Mouse (Mus musculus) forebrain, embryonic 11.5 days (tissue): ENCODE measurements around the gene Dhx38. TPM values are rescaled to one million over a fixed set of nuclear protein-coding genes. Genes with fewer than 3 reads are reported as not detected.

ENCODE experiments used
- ATAC-seq: fragments of 200-750 bp; cut with Nextera tagmentation; replicated peaks from 2 replicates; pipeline ENCODE4 v1.8.0; 2017; ENCODE audit warnings: moderate TSS enrichment; ENCODE audit not compliant: low FRiP score
- DNase-seq: peaks from one replicate; pipeline ENCODE4 v3.0.0-alpha.2; 2017; ENCODE audit warnings: low spot score
- H3K27ac ChIP-seq: fragments of 300-500 bp; sonication (generic); 2 replicates; pipeline ENCODE4 v1.5.1; 2014; ENCODE audit warnings: low read depth, low read length
- H3K27me3 ChIP-seq: fragments of 300-500 bp; sonication (generic); 2 replicates; pipeline ENCODE4 v1.6.1; 2014; ENCODE audit warnings: mild to moderate bottlenecking, low read length, mixed read lengths; ENCODE audit not compliant: control insufficient read depth, insufficient read depth
- H3K36me3 ChIP-seq: fragments of 300-500 bp; sonication (generic); 2 replicates; pipeline ENCODE4 v1.6.1; 2014; ENCODE audit warnings: mild to moderate bottlenecking, low read length, moderate library complexity, mixed read lengths; ENCODE audit not compliant: control insufficient read depth, insufficient read depth
- H3K4me1 ChIP-seq: fragments of 300-500 bp; sonication (generic); replicated peaks from 2 replicates; pipeline ENCODE4 v1.6.1; 2014; ENCODE audit warnings: low read length, mixed read lengths; ENCODE audit not compliant: control insufficient read depth, insufficient read depth
- H3K4me2 ChIP-seq: fragments of 300-500 bp; sonication (generic); 2 replicates; pipeline ENCODE4 v1.6.1; 2014; ENCODE audit warnings: low read depth, mild to moderate bottlenecking, low read length, moderate library complexity, mixed read lengths; ENCODE audit not compliant: severe bottlenecking
- H3K4me3 ChIP-seq: fragments of 300-500 bp; sonication (generic); 2 replicates; pipeline ENCODE4 v1.5.1; 2014; ENCODE audit warnings: low read depth, low read length
- H3K9ac ChIP-seq: fragments of 300-500 bp; sonication (generic); 2 replicates; pipeline ENCODE4 v1.6.1; 2014; ENCODE audit warnings: low read length
- H3K9me3 ChIP-seq: fragments of 300-500 bp; sonication (generic); 2 replicates; pipeline ENCODE4 v1.6.1; 2016; ENCODE audit warnings: low read length, mixed read lengths; ENCODE audit not compliant: control insufficient read depth
- WGBS: fragments of 180-500 bp; shearing (Covaris S2); extraction: QIAGEN DNeasy Blood & Tissue Kit; methylation state at CpG from one replicate; pipeline ENCODE4 v1.1.7; 2014; 5-methylcytosine and 5-hydroxymethylcytosine counted together
- polyA plus RNA-seq: library from polyadenylated mRNA; unstranded; fragments of >200 nt; fragmentation: Nextera tagmentation; extraction: Ambion mirVana; gene quantifications from 2 replicates; pipeline ENCODE4 v1.2.1, GENCODE M21; 2014

The Dhx38 gene
- polyA plus RNA-seq: 28.4 and 30.6 TPM in 2 replicates

GRCm38 (mm10) chr8:109565498-109566333 is at the start of gene Dhx38, which contains the start of gene Txnl4b:
Gene Dhx38, minus strand, starts transcription at chr8:109565861.
Gene Txnl4b, plus strand, starts transcription at chr8:109565892.
- no peaks in the 10 kb centered on the region; the same call in 1 of the 2 replicates for H3K36me3 ChIP-seq
- DNase-seq: peak; percentile 96
- H3K9me3 ChIP-seq: no peaks in the 10 kb centered on the region
- H3K27ac ChIP-seq: peak within 1 kb of the TSS; percentile 82
- H3K4me2 ChIP-seq: peak within 1 kb of the TSS; percentile 88
- WGBS: under 1% methylated on average over 52 of the region's 52 CpGs
- H3K4me3 ChIP-seq: peak within 1 kb of the TSS; percentile 91
- H3K4me1 ChIP-seq: peaks cover 10% of the 10 kb centered on the region; the same call in 1 of the 2 replicates
- H3K9ac ChIP-seq: peak within 1 kb of the TSS; percentile 90
- H3K27me3 ChIP-seq: no peaks in the 10 kb centered on the region
- peak; percentile 99 for ATAC-seq

- no peaks in the 10 kb centered on the region for H3K36me3 ChIP-seq
- H3K4me3 ChIP-seq: no peak within 1 kb of the TSS
- H3K9me3 ChIP-seq: no peaks in the 10 kb centered on the region
- H3K27ac ChIP-seq: no peak within 1 kb of the TSS
- 67% methylated on average over 27 of the region's 27 CpGs for WGBS
- no peak for ATAC-seq
- no peaks in the 10 kb centered on the region for H3K27me3 ChIP-seq
- no peaks in the 10 kb centered on the region for H3K4me1 ChIP-seq
- DNase-seq: no peak
- H3K9ac ChIP-seq: no peak within 1 kb of the TSS
- H3K4me2 ChIP-seq: no peak within 1 kb of the TSS
These were observed 48.9 kb upstream of the Dhx38 start, which contains the start of gene Pkd1l3 for GRCm38 (mm10) chr8:109614243-109615210. Gene Pkd1l3, plus strand, starts transcription at chr8:109614517.

GRCm38 (mm10) chr8:109609153-109609502 is 43.5 kb upstream of the Dhx38 start:
- Histone ChIP-seq H3K4me1 (no peaks in the 10 kb centered on the region; the same call in 1 of the 2 replicates), H3K36me3 (no peaks in the 10 kb centered on the region; the same call in 1 of the 2 replicates), H3K4me2 (peak overlapping the region; percentile 76), H3K27ac (peak overlapping the region; percentile 97), H3K4me3 (peak overlapping the region; percentile 62), H3K9ac (peak overlapping the region; percentile 84), H3K9me3 (no peaks in the 10 kb centered on the region), H3K27me3 (no peaks in the 10 kb centered on the region)
- ATAC-seq (no peak), DNase-seq (no peak)
- 21% methylated on average over 5 of the region's 5 CpGs for WGBS

GRCm38 (mm10) chr8:109608271-109609152 is 42.9 kb upstream of the Dhx38 start, which contains the start of gene Dhodh:
Gene Dhodh, minus strand, starts transcription at chr8:109608673.
- H3K4me1 ChIP-seq: no peaks in the 10 kb centered on the region; the same call in 1 of the 2 replicates
- DNase-seq: peak; percentile 97
- peak within 1 kb of the TSS; percentile 97 for H3K27ac ChIP-seq
- H3K27me3 ChIP-seq: no peaks in the 10 kb centered on the region
- ATAC-seq: peak; percentile 99
- H3K9ac ChIP-seq: peak within 1 kb of the TSS; percentile 84
- WGBS: under 1% methylated on average over 42 of the region's 42 CpGs
- H3K36me3 ChIP-seq: no peaks in the 10 kb centered on the region; the same call in 1 of the 2 replicates
- H3K9me3 ChIP-seq: no peaks in the 10 kb centered on the region
- peak within 1 kb of the TSS; percentile 76 for H3K4me2 ChIP-seq
- H3K4me3 ChIP-seq: peak within 1 kb of the TSS; percentile 62

- Histone ChIP-seq H3K4me2 (peak overlapping the region; percentile 76), H3K27ac (peak overlapping the region; percentile 97; the same call in 1 of the 2 replicates), H3K36me3 (no peaks in the 10 kb centered on the region; the same call in 1 of the 2 replicates), H3K9ac (peak overlapping the region; percentile 84), H3K9me3 (no peaks in the 10 kb centered on the region), H3K4me1 (no peaks in the 10 kb centered on the region; the same call in 1 of the 2 replicates), H3K4me3 (peak overlapping the region; percentile 62), H3K27me3 (no peaks in the 10 kb centered on the region)
- no peak for DNase-seq
- ATAC-seq: no peak
- 16% methylated on average over 12 of the region's 12 CpGs for WGBS
These were observed 42.0 kb upstream of the Dhx38 start for GRCm38 (mm10) chr8:109607650-109608049.

GRCm38 (mm10) chr8:109606725-109607124 is 41.1 kb upstream of the Dhx38 start:
- ATAC-seq: no peak
- no peak for DNase-seq
- Histone ChIP-seq H3K4me2 (no peak overlapping the region), H3K4me3 (no peak overlapping the region), H3K4me1 (no peaks in the 10 kb centered on the region; the same call in 1 of the 2 replicates), H3K36me3 (no peaks in the 10 kb centered on the region; the same call in 1 of the 2 replicates), H3K9ac (no peak overlapping the region), H3K27ac (no peak overlapping the region), H3K9me3 (no peaks in the 10 kb centered on the region), H3K27me3 (no peaks in the 10 kb centered on the region)
- WGBS: 86% methylated on average over 2 of the region's 2 CpGs

GRCm38 (mm10) chr8:109595854-109596253 is 30.2 kb upstream of the Dhx38 start:
- Histone ChIP-seq H3K36me3 (no peaks in the 10 kb centered on the region; the same call in 1 of the 2 replicates), H3K4me3 (no peak overlapping the region), H3K27me3 (no peaks in the 10 kb centered on the region), H3K9me3 (no peaks in the 10 kb centered on the region), H3K4me2 (no peak overlapping the region), H3K4me1 (no peaks in the 10 kb centered on the region), H3K27ac (no peak overlapping the region), H3K9ac (no peak overlapping the region)
- DNase-seq: peak; percentile 82
- 51% methylated on average over 8 of the region's 8 CpGs for WGBS
- ATAC-seq: 0 out of 2 replicates have a peak, but pooled peaks have one; percentile 24
